33 mouse cellular contexts compared by ENCODE assay signal in genomic region chr11:62498802-62499201, GRCm38 (mm10).
"Had no signal": no experiment of that assay in that cellular context is flagged by ENCODE, and none has a peak within 500 bp of the region (broad histone marks: within the 10 kb centered on the region; RNA-seq: fewer than 3 reads in every experiment).

No protein-coding gene starts in this region.

- DNase-seq: heart, postnatal 10 days; heart, postnatal 14 days; heart, postnatal 36 days; heart, postnatal 4 days; kidney, adult 11 months; kidney, adult 18-20 months; kidney, adult 2 months; kidney, adult 8-10 months; kidney, adult 9 months; kidney, postnatal 10 days; kidney, postnatal 14 days; kidney, postnatal 25 days; kidney, postnatal 36 days; kidney, postnatal 4 days; layer of hippocampus, adult 9-11 months; layer of hippocampus, postnatal 36 days had no signal

- H3K27ac ChIP-seq: heart, embryonic 13.5 days; heart, embryonic 15.5 days; hindbrain, embryonic 10.5 days; hindbrain, embryonic 12.5 days; hindbrain, embryonic 13.5 days; hindbrain, embryonic 14.5 days; hindbrain, embryonic 15.5 days; hindbrain, postnatal 0 days; intestine, embryonic 15.5 days; kidney, embryonic 15.5 days; kidney, postnatal 0 days; layer of hippocampus, adult 2 months; left cerebral cortex, adult 2 months had no signal

- H3K36me3 ChIP-seq: heart, embryonic 13.5 days; heart, embryonic 15.5 days; hindbrain, embryonic 10.5 days; hindbrain, embryonic 12.5 days; hindbrain, embryonic 13.5 days; hindbrain, embryonic 15.5 days; intestine, embryonic 15.5 days; kidney, embryonic 15.5 days had no signal

- H3K9me3 ChIP-seq: heart, embryonic 13.5 days; heart, embryonic 15.5 days; hindbrain, embryonic 10.5 days; hindbrain, embryonic 12.5 days; hindbrain, embryonic 13.5 days; hindbrain, embryonic 15.5 days; intestine, embryonic 15.5 days; kidney, embryonic 15.5 days had no signal

- H3K9ac ChIP-seq: heart, embryonic 13.5 days; heart, embryonic 15.5 days; hindbrain, embryonic 12.5 days; hindbrain, embryonic 13.5 days; hindbrain, embryonic 14.5 days; hindbrain, embryonic 15.5 days; intestine, embryonic 15.5 days; kidney, embryonic 15.5 days had no signal

- H3K27me3 ChIP-seq: heart, embryonic 13.5 days; heart, embryonic 15.5 days; hindbrain, embryonic 12.5 days; hindbrain, embryonic 13.5 days; hindbrain, embryonic 15.5 days; intestine, embryonic 15.5 days; kidney, embryonic 15.5 days had no signal

- H3K4me2 ChIP-seq: heart, embryonic 13.5 days; heart, embryonic 15.5 days; hindbrain, embryonic 12.5 days; hindbrain, embryonic 13.5 days; hindbrain, embryonic 14.5 days; hindbrain, embryonic 15.5 days; intestine, embryonic 15.5 days; kidney, embryonic 15.5 days had no signal

- H3K4me3 ChIP-seq: heart, embryonic 13.5 days; heart, embryonic 15.5 days; hindbrain, embryonic 10.5 days; hindbrain, embryonic 12.5 days; hindbrain, embryonic 13.5 days; hindbrain, embryonic 15.5 days; intestine, embryonic 15.5 days; kidney, embryonic 15.5 days; layer of hippocampus, adult 2 months; left cerebral cortex, adult 2 months had no signal

- ATAC-seq: hindbrain, embryonic 16.5 days; hindbrain, postnatal 0 days; inflammation-experienced regulatory T-cells, adult 6 months; intestine, embryonic 15.5 days; intestine, embryonic 16.5 days; intestine, postnatal 0 days had no signal
